Mouse (Mus musculus) liver, postnatal 0 days (tissue): ENCODE measurements around the gene Enox2.

ENCODE experiments used
- CTCF ChIP-seq: sonication (generic); IDR thresholded peaks from 2 replicates; pipeline ENCODE4 v1.5.1; 2016; ENCODE audit warnings: antibody characterized with exemption, low read depth
- EP300 ChIP-seq: IDR thresholded peaks from 2 replicates; pipeline ENCODE4 v1.6.1; 2016; ENCODE audit warnings: antibody characterized with exemption, low read depth, mild to moderate bottlenecking

GRCm38 (mm10) chrX:49002892-49003291 lies 285.2 kb downstream of the Enox2 start:
- TF ChIP-seq EP300 (no peak), CTCF (no peak)
